Mouse (Mus musculus) midbrain, embryonic 15.5 days (tissue): Measurements from ENCODE around the gene Cacna1i. TPM values are rescaled to one million over a fixed set of nuclear protein-coding genes. Genes with fewer than 3 reads are reported as not detected.
A peak's percentile ranks its signal among the peaks of the same experiment; 100 is the strongest.

ENCODE experiments used
- ATAC-seq: fragments of 200-750 bp; cut with Nextera tagmentation; replicated peaks from 2 replicates; pipeline ENCODE4 v1.8.0; 2017; ENCODE audit warnings: moderate TSS enrichment
- H3K27ac ChIP-seq: fragments of 300-500 bp; sonication (generic); 2 replicates; pipeline ENCODE4 v1.5.1; 2015; ENCODE audit warnings: mild to moderate bottlenecking, inconsistent platforms
- H3K27me3 ChIP-seq: fragments of 300-500 bp; sonication (generic); replicated peaks from 2 replicates; pipeline ENCODE4 v1.6.1; 2015; ENCODE audit warnings: inconsistent platforms
- H3K36me3 ChIP-seq: fragments of 300-500 bp; sonication (generic); replicated peaks from 2 replicates; pipeline ENCODE4 v1.6.1; 2015; ENCODE audit warnings: inconsistent platforms
- H3K4me1 ChIP-seq: fragments of 300-500 bp; sonication (generic); 2 replicates; pipeline ENCODE4 v1.6.1; 2015; ENCODE audit warnings: inconsistent platforms
- H3K4me2 ChIP-seq: fragments of 300-500 bp; sonication (generic); 2 replicates; pipeline ENCODE4 v1.6.1; 2015; ENCODE audit warnings: inconsistent platforms, mild to moderate bottlenecking, moderate library complexity
- H3K4me3 ChIP-seq: fragments of 300-500 bp; sonication (generic); 2 replicates; pipeline ENCODE4 v1.5.1; 2015; ENCODE audit warnings: mild to moderate bottlenecking, inconsistent platforms
- H3K9ac ChIP-seq: fragments of 300-500 bp; sonication (generic); 2 replicates; pipeline ENCODE4 v1.6.1; 2015; ENCODE audit warnings: mild to moderate bottlenecking, inconsistent platforms
- H3K9me3 ChIP-seq: fragments of 300-500 bp; sonication (generic); 2 replicates; pipeline ENCODE4 v1.6.1; 2016; ENCODE audit warnings: inconsistent platforms
- WGBS: fragments of 180-500 bp; shearing (Covaris S2); methylation state at CpG from one replicate; pipeline ENCODE4 v1.1.7; 2015; ENCODE audit warnings: mixed read lengths; 5-methylcytosine and 5-hydroxymethylcytosine counted together
- polyA plus RNA-seq: library from polyadenylated mRNA; unstranded; fragments of >200 nt; fragmentation: Nextera tagmentation; extraction: Ambion mirVana; gene quantifications from 2 replicates; pipeline ENCODE4 v1.2.1, GENCODE M21; 2015

Cacna1i gene
- polyA plus RNA-seq, 1 experiment from 2014 or later, result 1.8 TPM

DNA sequence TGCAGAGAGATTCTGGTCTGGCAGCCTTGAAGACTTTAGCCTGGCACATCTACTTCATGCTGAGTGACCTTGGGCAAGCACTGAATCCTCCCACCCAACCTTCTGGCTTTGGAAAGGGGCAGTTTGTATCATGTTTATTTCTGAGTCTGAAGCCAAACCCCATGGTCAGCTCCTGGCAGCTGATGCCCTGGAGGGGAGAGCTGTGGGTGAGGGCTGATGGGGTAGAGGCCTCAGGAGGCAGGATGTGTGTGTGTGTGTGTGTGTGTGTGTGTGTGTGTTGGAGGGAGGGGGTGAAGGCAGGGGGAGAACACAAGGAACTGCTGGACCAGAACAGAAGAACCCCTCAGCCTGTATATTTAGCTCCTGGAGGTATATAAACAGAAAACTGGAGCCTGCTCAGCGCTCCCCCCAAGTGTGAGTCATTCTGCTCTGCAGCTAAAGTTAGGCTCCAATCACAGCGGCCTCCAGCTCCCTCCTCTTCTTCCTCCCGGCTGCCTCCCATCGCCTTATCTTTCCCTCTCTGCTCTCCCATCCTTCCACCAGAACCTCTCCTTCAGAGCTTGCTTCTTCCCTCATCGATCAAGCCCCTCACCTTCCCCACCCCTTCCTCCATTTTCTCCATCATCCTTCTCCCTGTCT is 8.8 kb upstream of the Cacna1i start:
- H3K27ac ChIP-seq, result no peak overlapping the region
- WGBS, result 65% methylated on average over 5 of the region's 5 CpGs
- H3K4me2 ChIP-seq, result no peak overlapping the region
- ATAC-seq, result no peak
- H3K9me3 ChIP-seq, result no peaks in the 10 kb centered on the region
- H3K27me3 ChIP-seq, result peaks cover 4% of the 10 kb centered on the region; the same call in 1 of the 2 replicates
- no peak overlapping the region for H3K4me3 ChIP-seq
- no peak overlapping the region for H3K9ac ChIP-seq
- H3K36me3 ChIP-seq, result no peaks in the 10 kb centered on the region
- H3K4me1 ChIP-seq, result peaks cover 8% of the 10 kb centered on the region; the same call in 1 of the 2 replicates

DNA sequence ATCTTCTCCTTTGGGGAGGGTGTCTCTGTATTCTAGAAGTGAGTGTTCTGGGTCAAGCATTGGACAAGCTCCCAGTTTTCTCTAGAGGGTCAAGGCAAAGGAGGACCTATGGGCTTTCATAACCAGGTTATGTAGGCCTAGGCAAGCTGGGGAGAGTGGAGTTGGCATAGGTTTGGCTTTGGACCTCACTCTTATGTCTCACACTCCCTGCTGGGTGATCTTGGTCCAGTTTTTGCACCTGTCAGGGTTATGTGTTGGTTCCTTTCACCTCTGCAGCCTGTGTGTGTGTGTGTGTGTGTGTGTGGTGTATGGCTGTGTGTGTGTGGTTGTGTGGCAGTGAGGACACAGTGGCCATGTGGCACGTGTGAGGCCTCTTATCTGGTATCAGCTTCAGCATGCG is 8.0 kb upstream of the Cacna1i start:
- Histone ChIP-seq H3K9ac (no peak overlapping the region), H3K9me3 (no peaks in the 10 kb centered on the region), H3K36me3 (no peaks in the 10 kb centered on the region), H3K4me2 (no peak overlapping the region), H3K27ac (no peak overlapping the region), H3K27me3 (peaks cover 4% of the 10 kb centered on the region; the same call in 1 of the 2 replicates), H3K4me3 (no peak overlapping the region), H3K4me1 (peaks cover 8% of the 10 kb centered on the region; the same call in 1 of the 2 replicates)
- WGBS, result 97% methylated on average over 2 of the region's 2 CpGs
- no peak for ATAC-seq

DNA sequence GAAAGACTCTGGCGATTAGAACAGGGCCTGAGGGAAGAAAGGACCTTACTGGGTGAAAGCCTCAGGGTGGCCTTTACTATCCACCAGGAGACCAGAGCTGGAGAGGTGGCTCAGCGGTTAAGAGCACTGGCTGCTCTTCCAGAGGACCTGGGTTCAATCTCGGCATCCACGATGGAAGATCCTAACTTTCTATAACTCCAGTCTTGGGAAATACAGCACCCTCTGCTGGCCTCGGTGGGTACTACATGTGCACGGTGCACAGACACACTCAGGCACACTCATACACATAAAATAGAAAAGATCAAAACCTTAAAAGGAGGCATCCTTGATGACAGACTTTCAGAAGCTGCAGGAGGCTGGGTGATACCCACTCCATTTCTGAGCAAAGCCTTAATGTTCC is 6.4 kb upstream of the Cacna1i start:
- ATAC-seq, result no peak
- no peak overlapping the region for H3K4me2 ChIP-seq
- no peaks in the 10 kb centered on the region for H3K36me3 ChIP-seq
- H3K27ac ChIP-seq, result no peak overlapping the region
- no peak overlapping the region for H3K9ac ChIP-seq
- no peaks in the 10 kb centered on the region for H3K9me3 ChIP-seq
- WGBS, result 20% methylated on average over 6 of the region's 6 CpGs
- peaks cover 10% of the 10 kb centered on the region; the same call in 1 of the 2 replicates for H3K4me1 ChIP-seq
- H3K27me3 ChIP-seq, result peaks cover 11% of the 10 kb centered on the region
- no peak overlapping the region for H3K4me3 ChIP-seq

DNA sequence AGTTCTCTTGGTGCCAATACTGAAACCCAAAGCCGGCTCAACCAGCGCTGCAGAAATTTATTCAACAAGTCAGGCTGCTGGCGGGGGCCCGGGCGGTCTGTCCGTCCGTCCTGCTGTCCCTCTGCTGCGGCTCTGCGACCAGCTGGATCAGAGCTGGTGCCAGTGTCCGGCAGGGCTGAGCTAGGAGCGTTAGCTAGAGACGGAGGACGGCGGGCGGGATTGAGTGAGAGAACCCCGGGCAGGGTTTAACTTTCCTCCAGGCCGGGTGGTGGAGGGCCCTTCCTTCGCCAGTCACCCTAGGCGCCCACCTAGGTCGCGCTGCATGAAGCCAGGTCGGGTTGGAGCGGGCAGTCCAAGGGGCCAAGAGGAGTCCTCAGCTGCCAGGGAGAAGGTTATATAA is 998 bp downstream of the Cacna1i start:
- WGBS, result under 1% methylated on average over 23 of the region's 23 CpGs
- Histone ChIP-seq H3K27me3 (peaks cover 41% of the 10 kb centered on the region), H3K9me3 (no peaks in the 10 kb centered on the region), H3K4me2 (peak overlapping the region; percentile 92), H3K4me3 (peak overlapping the region; percentile 73), H3K36me3 (no peaks in the 10 kb centered on the region), H3K9ac (peak overlapping the region; percentile 71), H3K4me1 (peaks cover 35% of the 10 kb centered on the region), H3K27ac (no peak overlapping the region)
- no peak for ATAC-seq

DNA sequence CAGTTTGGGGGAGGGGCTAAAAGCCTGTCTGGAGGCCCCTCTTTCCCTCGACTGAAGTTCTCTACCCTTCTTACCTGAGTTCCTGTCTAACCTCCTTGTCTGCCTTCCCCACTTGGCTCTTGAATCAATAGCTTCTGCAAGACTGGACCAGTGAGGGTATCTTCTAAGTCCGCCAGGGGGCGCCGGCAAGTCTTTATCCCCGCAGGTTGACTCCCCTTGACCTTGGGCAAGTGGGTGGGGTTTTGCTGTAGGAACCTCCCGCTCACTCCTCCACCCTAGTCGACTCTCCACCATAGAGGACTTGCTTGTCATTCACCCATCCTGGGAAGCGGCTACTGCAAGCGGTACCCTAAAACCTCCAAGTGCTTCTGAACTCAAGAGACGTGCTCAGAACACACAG is 2.4 kb downstream of the Cacna1i start:
- Histone ChIP-seq H3K9me3 (no peaks in the 10 kb centered on the region), H3K36me3 (no peaks in the 10 kb centered on the region), H3K27me3 (peaks cover 41% of the 10 kb centered on the region), H3K4me1 (peaks cover 33% of the 10 kb centered on the region), H3K4me2 (peak overlapping the region; percentile 92; the same call in 1 of the 2 replicates), H3K27ac (no peak overlapping the region), H3K9ac (no peak overlapping the region), H3K4me3 (no peak overlapping the region; the same call in 1 of the 2 replicates)
- 8% methylated on average over 10 of the region's 10 CpGs for WGBS
- no peak for ATAC-seq

DNA sequence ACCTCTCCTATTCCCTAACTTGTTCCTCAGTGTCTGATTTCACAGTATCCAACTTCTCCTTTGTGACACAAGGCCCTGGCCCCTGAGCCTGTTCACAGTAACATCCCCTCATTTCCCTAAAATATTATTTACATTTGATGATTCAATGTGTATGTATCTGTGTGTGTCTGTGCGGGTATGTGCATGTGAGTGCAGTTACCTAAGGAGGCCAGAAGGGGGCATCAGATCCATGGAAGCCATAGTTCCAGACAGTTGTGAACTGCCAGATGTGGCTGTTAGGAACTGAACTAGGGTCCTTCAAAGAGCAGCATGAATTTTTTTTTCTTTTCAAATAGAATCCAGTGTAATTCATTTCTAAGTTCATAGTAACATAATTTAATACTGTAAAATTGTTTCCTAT is 10.1 kb downstream of the Cacna1i start:
- no peak overlapping the region for H3K9ac ChIP-seq
- 100% methylated on average over 1 of the region's 1 CpGs for WGBS
- no peak overlapping the region for H3K4me2 ChIP-seq
- no peak overlapping the region for H3K4me3 ChIP-seq
- H3K36me3 ChIP-seq, result no peaks in the 10 kb centered on the region
- no peaks in the 10 kb centered on the region for H3K4me1 ChIP-seq
- no peak overlapping the region for H3K27ac ChIP-seq
- H3K9me3 ChIP-seq, result no peaks in the 10 kb centered on the region
- no peaks in the 10 kb centered on the region for H3K27me3 ChIP-seq
- no peak for ATAC-seq

DNA sequence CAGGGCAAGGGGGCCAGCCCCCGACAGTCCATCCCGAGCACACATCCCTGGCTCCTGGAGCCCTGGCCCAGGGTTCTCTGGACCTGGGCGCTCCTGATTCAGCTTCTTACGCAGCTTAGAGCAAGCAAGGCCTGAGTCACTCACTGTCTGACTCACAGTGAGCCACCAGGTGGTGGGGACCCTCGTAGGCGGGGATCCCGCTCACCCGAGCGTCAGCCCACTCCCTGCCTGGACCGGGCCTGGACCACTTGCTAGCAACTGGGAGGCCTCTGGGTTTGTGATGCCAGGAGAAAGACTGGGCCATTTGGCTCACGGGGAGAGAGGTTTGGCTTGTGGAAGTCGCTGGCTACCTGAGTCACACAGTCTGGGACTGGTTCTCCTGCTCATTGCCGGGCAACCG is 16.7 kb downstream of the Cacna1i start:
- H3K9ac ChIP-seq, result no peak overlapping the region
- ATAC-seq, result no peak
- no peak overlapping the region for H3K4me3 ChIP-seq
- H3K27ac ChIP-seq, result no peak overlapping the region
- H3K4me2 ChIP-seq, result no peak overlapping the region
- H3K4me1 ChIP-seq, result no peaks in the 10 kb centered on the region
- H3K36me3 ChIP-seq, result no peaks in the 10 kb centered on the region
- H3K9me3 ChIP-seq, result no peaks in the 10 kb centered on the region
- WGBS, result 74% methylated on average over 14 of the region's 14 CpGs
- H3K27me3 ChIP-seq, result no peaks in the 10 kb centered on the region

DNA sequence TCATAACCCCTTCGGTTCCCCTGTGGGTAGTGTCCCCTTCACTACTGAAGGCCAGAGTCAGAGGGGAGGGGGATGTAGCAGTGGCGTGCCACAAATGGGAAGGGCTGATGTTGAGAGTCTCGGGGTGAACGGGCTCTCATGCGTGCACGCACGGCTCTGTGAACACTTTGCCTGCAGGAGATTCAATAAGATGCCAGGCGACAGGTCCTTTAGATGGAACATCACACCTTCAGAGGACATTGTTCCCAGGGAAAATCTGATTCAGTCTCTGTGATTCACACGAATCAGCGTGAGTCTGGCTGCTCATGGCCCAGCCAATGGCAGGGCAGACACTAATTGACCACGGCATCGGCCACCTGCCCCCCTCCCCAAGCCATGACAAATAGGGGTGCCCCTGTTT is 17.1 kb downstream of the Cacna1i start:
- Histone ChIP-seq H3K4me3 (no peak overlapping the region), H3K36me3 (no peaks in the 10 kb centered on the region), H3K27ac (no peak overlapping the region), H3K9ac (no peak overlapping the region), H3K9me3 (no peaks in the 10 kb centered on the region), H3K4me1 (no peaks in the 10 kb centered on the region), H3K27me3 (no peaks in the 10 kb centered on the region), H3K4me2 (no peak overlapping the region)
- ATAC-seq, result no peak
- 71% methylated on average over 12 of the region's 12 CpGs for WGBS

DNA sequence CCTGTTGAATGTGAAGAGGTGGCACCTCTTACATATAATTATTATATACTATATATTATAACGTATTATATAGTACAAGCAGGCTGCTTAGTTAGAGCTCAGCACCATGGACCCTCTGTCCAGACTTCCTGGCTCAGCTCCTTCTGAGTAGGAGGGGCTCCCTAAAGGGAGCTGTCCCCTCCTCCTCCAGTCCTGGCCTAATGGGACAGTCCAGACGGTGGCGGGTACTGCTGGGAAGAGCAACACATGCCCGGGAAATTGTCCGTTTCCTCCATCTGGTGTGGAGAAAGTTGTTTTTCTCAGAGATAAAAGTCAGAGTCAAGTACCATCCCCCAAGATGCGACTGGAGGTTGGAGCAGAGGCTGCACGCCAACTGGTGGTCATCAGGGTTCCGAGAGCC is 19.1 kb downstream of the Cacna1i start:
- whole genome bisulfite sequencing, result 74% methylated on average over 8 of the region's 8 CpGs

DNA sequence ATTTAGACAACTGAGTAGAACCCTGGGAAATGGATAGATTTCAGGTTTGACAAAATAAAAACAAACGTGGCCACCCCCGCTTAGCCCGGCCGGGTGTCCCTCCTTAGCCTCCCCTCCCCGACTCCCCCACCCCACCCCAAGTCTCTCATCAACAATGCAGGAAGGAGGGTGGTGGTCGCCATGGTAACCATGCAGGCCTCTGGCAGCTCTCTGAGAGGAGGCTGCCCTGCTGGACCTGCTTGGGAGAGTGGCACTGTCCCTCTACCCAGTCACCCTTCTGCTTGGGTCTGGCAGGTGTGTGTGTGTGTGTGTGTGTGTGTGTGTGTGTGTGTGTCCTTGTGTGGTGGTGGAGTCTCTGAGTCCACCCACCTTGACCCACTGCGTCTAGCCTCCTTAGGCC is 27.7 kb downstream of the Cacna1i start:
- WGBS, result 11% methylated on average over 7 of the region's 7 CpGs
- no peaks in the 10 kb centered on the region for H3K36me3 ChIP-seq
- no peak overlapping the region for H3K4me3 ChIP-seq
- no peaks in the 10 kb centered on the region for H3K9me3 ChIP-seq
- no peak overlapping the region for H3K9ac ChIP-seq
- H3K27ac ChIP-seq, result peak overlapping the region; percentile 42; the same call in 1 of the 2 replicates
- H3K27me3 ChIP-seq, result no peaks in the 10 kb centered on the region
- peak; percentile 66; the same call in 1 of the 2 replicates for ATAC-seq
- H3K4me1 ChIP-seq, result peaks cover 25% of the 10 kb centered on the region
- H3K4me2 ChIP-seq, result no peak overlapping the region

More for the DNA sequence above, 19.1 kb downstream of the Cacna1i start:
- H3K9me3 ChIP-seq, result no peaks in the 10 kb centered on the region
- no peak for ATAC-seq
- H3K27me3 ChIP-seq, result no peaks in the 10 kb centered on the region
- no peaks in the 10 kb centered on the region for H3K36me3 ChIP-seq
- no peak overlapping the region for H3K9ac ChIP-seq
- no peak overlapping the region for H3K4me3 ChIP-seq
- H3K27ac ChIP-seq, result no peak overlapping the region
- H3K4me1 ChIP-seq, result no peaks in the 10 kb centered on the region
- H3K4me2 ChIP-seq, result no peak overlapping the region

DNA sequence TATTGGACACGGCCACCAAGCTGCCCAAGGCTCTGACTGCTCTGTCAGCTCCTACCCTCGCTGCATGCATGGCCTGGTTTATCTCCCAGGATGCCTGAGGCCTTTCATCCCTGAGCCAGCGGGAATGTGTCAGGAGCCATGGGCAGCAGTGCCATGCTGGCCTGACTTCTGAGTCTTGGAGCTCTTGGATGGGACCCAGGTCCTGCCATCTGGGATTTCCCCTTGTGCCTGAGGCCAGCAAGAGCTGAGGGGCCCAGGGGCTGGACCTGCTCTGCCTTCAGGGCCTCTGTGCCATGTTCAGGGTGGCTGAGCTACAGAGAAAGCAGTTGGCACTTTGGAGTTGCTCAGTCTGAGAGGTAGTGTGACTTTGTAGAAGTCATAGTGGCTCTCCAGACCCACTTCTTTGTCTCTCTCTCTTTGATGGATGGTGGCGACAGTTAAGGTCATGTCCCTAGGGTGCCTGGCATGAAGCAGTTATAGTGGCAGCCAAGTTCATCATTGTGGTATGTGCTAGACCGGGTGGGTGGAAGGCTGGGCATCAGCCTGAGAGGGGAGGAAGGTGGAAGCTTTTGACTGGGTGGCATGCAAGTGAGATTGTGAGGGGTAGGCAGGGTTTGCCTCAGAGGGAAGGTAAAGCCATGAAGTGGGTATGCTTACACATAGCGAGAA is 30.1 kb downstream of the Cacna1i start:
- Histone ChIP-seq H3K9ac (no peak overlapping the region), H3K4me3 (no peak overlapping the region), H3K4me2 (no peak overlapping the region), H3K9me3 (no peaks in the 10 kb centered on the region), H3K27ac (no peak overlapping the region), H3K27me3 (no peaks in the 10 kb centered on the region), H3K36me3 (no peaks in the 10 kb centered on the region), H3K4me1 (peaks cover 25% of the 10 kb centered on the region)
- 76% methylated on average over 6 of the region's 6 CpGs for WGBS
- no peak for ATAC-seq

DNA sequence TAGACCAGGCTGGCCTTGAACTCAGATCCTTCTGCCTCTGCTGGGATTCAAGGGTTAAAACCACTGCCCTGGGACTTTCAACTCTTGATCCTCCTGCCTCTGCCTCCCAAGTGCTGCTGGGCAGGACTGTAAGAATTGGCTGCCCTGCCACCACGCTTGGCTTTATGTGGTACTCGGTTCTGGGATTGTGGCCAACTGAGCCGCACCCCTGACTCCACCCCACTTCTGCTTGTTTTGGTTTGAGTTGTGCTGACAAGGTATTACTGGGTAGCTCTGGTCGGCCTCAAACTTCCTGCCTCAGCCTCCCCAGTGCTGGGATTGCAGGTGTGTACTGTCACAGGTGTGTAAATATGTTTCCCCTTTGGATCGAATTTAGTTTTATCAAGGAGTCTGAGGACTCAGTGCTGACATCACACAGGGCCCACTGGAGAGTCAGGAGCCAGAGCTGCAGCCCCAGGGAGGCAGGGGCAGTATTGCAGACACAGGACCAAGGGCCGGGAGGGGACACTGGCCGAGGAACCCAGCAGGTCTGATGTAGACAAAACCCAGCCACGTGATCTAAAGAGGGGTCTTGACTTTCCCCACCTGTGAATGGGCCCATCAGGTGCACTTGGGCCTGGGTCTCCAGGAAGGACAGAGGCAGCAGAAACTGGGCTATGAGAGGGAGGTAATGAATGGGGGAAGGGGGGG is 30.9 kb downstream of the Cacna1i start:
- H3K36me3 ChIP-seq, result no peaks in the 10 kb centered on the region
- peaks cover 26% of the 10 kb centered on the region for H3K4me1 ChIP-seq
- no peaks in the 10 kb centered on the region for H3K27me3 ChIP-seq
- H3K4me3 ChIP-seq, result no peak overlapping the region
- no peaks in the 10 kb centered on the region for H3K9me3 ChIP-seq
- no peak overlapping the region for H3K27ac ChIP-seq
- H3K4me2 ChIP-seq, result no peak overlapping the region
- no peak overlapping the region for H3K9ac ChIP-seq
- no peak for ATAC-seq
- 73% methylated on average over 8 of the region's 8 CpGs for WGBS
